Mouse (Mus musculus) ES-Bruce4 (cell line): ENCODE measurements around the gene Palm2. TPM values are rescaled to one million over a fixed set of nuclear protein-coding genes. Genes with fewer than 3 reads are reported as not detected.

ENCODE experiments used
- H3K27ac ChIP-seq: 2 replicates; pipeline ENCODE4 v1.5.1; 2012; ENCODE audit warnings: low read length, inconsistent platforms; ENCODE audit not compliant: insufficient read depth
- H3K27me3 ChIP-seq: 2 replicates; pipeline ENCODE4 v1.6.1; 2012; ENCODE audit warnings: mild to moderate bottlenecking, low read length, inconsistent platforms; ENCODE audit not compliant: control insufficient read depth, poor library complexity, insufficient read depth, severe bottlenecking
- H3K36me3 ChIP-seq: 2 replicates; pipeline ENCODE4 v1.6.1; 2012; ENCODE audit warnings: inconsistent platforms, mild to moderate bottlenecking, low read length, moderate library complexity; ENCODE audit not compliant: control insufficient read depth, poor library complexity, insufficient read depth, severe bottlenecking
- H3K4me1 ChIP-seq: one replicate; pipeline ENCODE4 v1.8.1; 2011; ENCODE audit warnings: low read length; ENCODE audit not compliant: control insufficient read depth, insufficient read depth
- H3K4me3 ChIP-seq: 2 replicates; pipeline ENCODE4 v1.5.1; 2011; ENCODE audit warnings: low read depth, mild to moderate bottlenecking, low read length
- H3K9ac ChIP-seq: 2 replicates; pipeline ENCODE4 v1.6.1; 2012; ENCODE audit warnings: low read depth, mild to moderate bottlenecking, inconsistent platforms; ENCODE audit not compliant: poor library complexity, severe bottlenecking
- H3K9me3 ChIP-seq: replicated peaks from 2 replicates; pipeline ENCODE4 v1.6.1; 2012; ENCODE audit warnings: mild to moderate bottlenecking, low read length, inconsistent platforms; ENCODE audit not compliant: control insufficient read depth, poor library complexity, insufficient read depth, severe bottlenecking
- CTCF ChIP-seq: IDR thresholded peaks from one replicate; pipeline ENCODE4 v1.8.1; 2011; ENCODE audit warnings: low read depth, low read length
- EP300 ChIP-seq: IDR thresholded peaks from 2 replicates; pipeline ENCODE4 v1.6.1; 2011; ENCODE audit warnings: low read depth, low read length; ENCODE audit not compliant: insufficient read depth
- POLR2A ChIP-seq: IDR thresholded peaks from one replicate; pipeline ENCODE4 v1.8.1; 2011; ENCODE audit warnings: low read length; ENCODE audit not compliant: insufficient read depth
- polyA plus RNA-seq: library from polyadenylated mRNA; stranded (reverse); fragments of >200 nt; gene quantifications from 2 replicates; pipeline ENCODE4 v1.2.4, GENCODE M21; 2011; ENCODE audit warnings: low read depth; ENCODE audit not compliant: missing spikeins, insufficient read depth, insufficient read length

The Palm2 gene
- polyA plus RNA-seq, 1 experiment = 3.4 TPM

- TF ChIP-seq POLR2A (no peak), EP300 (no peak), CTCF (no peak)
- H3K27ac ChIP-seq = no peak overlapping the region
- H3K4me1 ChIP-seq = no peaks in the 10 kb centered on the region
- H3K36me3 ChIP-seq = no peaks in the 10 kb centered on the region
- no peaks in the 10 kb centered on the region for H3K9me3 ChIP-seq
- no peaks in the 10 kb centered on the region for H3K27me3 ChIP-seq
- no peak overlapping the region for H3K9ac ChIP-seq
- no peak overlapping the region for H3K4me3 ChIP-seq
These were observed 90.4 kb downstream of the Palm2 start for GRCm38 (mm10) chr4:57524461-57524860.

DNA sequence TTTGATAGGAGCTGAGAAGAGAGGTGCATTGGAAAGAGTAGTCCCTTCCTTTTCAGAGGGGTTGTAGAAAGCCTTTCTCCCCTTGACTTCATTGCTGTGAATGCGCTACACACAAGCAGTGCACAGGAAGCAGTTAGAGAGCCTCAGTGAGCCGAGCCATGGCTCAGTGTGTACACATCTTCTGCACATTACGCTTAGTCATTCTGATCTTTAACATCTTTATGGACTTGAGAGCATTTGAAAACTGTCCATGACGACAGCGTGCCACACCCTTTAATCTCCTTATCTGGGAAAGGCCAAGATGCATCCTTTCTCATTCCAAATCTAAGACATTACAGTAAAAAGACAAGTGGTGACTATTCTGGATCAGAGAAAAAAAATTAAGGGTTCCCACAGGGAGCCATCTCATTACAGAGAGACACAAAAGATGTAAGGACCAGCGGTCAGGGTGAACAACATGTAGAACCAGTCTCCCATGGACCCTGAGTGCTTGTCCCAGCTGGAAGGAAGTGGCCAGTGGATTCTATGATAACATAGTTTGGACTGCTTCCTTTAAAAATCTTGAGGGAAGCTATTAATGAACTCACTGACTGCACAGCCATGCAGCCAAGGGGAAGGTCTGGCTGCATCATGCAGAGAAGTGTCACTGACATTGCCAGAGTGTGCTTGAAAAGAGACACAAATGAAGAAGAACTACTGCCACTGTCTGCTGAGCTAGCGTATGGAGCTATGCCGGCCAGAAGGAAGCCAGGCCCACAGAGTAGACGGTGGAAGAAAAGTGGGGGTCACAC lies 91.4 kb downstream of the Palm2 start:
- TF ChIP-seq EP300 (no peak), CTCF (no peak), POLR2A (no peak)
- Histone ChIP-seq H3K36me3 (no peaks in the 10 kb centered on the region), H3K9ac (no peak overlapping the region), H3K9me3 (no peaks in the 10 kb centered on the region), H3K27me3 (no peaks in the 10 kb centered on the region), H3K27ac (no peak overlapping the region), H3K4me1 (no peaks in the 10 kb centered on the region), H3K4me3 (no peak overlapping the region)

DNA sequence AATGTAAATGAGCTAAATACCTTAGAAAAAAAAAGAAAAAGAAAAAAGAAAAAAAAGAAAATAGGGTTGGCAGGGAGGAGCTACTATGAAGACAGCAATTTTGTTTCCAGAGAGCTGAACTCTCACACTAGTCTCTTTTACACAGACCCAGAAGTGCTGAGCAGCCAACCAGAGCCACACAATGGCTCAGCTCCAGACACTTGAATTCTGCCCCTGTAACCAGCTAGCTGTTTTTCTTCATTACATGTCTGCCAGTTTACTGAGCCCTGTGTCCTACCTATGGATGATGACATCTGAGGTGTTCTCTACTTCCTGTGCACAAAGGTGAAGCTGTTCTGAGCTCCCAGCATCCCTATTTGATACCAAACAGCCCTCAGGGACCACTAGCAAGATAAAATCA lies 94.2 kb downstream of the Palm2 start:
- TF ChIP-seq CTCF (no peak), EP300 (no peak), POLR2A (no peak)
- Histone ChIP-seq H3K4me3 (no peak overlapping the region), H3K27ac (no peak overlapping the region), H3K27me3 (no peaks in the 10 kb centered on the region), H3K4me1 (no peaks in the 10 kb centered on the region), H3K36me3 (no peaks in the 10 kb centered on the region), H3K9me3 (no peaks in the 10 kb centered on the region), H3K9ac (no peak overlapping the region)

DNA sequence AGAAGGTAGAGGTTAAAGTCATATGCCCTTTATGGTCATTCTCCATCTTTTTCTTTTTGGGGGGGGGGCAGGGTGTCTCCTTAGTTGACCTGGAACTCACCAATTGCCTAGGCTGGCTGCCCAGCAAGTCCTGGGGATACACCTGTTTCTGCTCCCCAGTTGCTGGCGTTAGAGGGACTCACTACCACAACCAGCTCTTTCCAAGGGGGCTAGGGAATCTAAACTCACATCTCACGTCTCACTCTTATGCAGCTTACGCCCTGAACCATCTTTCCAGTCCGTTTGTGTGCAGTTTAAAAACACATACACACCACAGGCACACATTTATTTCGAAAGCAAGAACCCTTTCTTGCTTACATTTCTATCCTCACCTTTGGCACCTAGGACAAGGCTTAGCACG lies 99.6 kb downstream of the Palm2 start:
- Histone ChIP-seq H3K27ac (no peak overlapping the region), H3K4me1 (no peaks in the 10 kb centered on the region), H3K4me3 (no peak overlapping the region), H3K27me3 (no peaks in the 10 kb centered on the region), H3K9ac (no peak overlapping the region), H3K9me3 (no peaks in the 10 kb centered on the region), H3K36me3 (no peaks in the 10 kb centered on the region)
- TF ChIP-seq EP300 = no peak

DNA sequence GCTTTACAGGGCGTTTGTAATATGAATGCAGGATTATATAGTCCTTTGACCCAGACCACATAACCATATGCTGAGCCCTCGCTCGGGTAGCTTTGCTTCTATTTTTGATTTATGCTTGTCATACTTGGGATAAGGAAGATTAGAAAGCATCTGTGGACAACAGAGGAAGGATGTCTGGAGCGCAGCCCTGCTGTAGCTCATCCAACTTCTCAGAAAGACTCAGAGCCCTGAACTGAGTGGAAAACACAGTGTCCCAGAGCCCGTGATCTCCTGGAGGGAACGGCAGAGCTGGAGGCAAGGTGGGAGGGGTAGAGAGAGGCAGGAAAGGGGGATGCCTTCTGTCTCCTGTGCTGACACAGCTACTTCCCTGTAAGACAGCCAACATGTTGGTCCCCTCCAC lies 100.2 kb downstream of the Palm2 start:
- H3K27me3 ChIP-seq = no peaks in the 10 kb centered on the region
- H3K9me3 ChIP-seq = no peaks in the 10 kb centered on the region
- H3K4me1 ChIP-seq = no peaks in the 10 kb centered on the region
- H3K36me3 ChIP-seq = no peaks in the 10 kb centered on the region
- no peak overlapping the region for H3K27ac ChIP-seq
- no peak overlapping the region for H3K9ac ChIP-seq
- no peak overlapping the region for H3K4me3 ChIP-seq
- no peak for TF ChIP-seq POLR2A
- no peak for TF ChIP-seq EP300
- TF ChIP-seq CTCF = no peak

DNA sequence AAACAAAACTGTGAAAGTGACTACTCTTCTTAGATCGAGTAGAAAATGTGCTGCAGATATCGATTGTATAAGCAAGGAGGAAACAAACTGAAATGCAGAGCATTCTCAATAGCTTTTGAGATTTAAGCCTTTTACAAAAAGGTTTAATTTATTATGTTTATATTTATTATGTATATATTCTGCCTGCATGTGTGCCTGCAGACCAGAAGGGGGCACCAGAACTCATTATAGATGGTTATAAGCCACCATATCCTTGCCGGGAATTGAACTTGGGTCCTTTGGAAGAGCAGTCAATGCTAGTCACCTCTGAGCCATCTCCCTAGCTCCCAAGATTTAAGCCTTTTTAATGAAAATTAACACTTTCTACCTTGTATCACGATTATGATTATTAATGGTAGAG lies 101.0 kb downstream of the Palm2 start:
- Histone ChIP-seq H3K9ac (no peak overlapping the region), H3K4me1 (no peaks in the 10 kb centered on the region), H3K9me3 (no peaks in the 10 kb centered on the region), H3K36me3 (no peaks in the 10 kb centered on the region), H3K27ac (no peak overlapping the region), H3K4me3 (no peak overlapping the region), H3K27me3 (no peaks in the 10 kb centered on the region)
- TF ChIP-seq EP300 (no peak), CTCF (no peak)
